Mouse (Mus musculus): Measurements from ENCODE around the gene Usp21.
"Not testable (repeated sequence)": the region's sequence is repeated elsewhere in the genome, so short reads cannot be mapped to it uniquely, and the experiment has no call there.

Usp21 gene

GRCm38 (mm10) chr1:171287136-171288081, at the start of gene Usp21:
TSS of gene Usp21 (minus strand) at chr1:171287991.
- DNase-seq (ENCODE audit: low spot score), result peak; percentile 88

GRCm38 (mm10) chr1:171330216-171330560, 42.4 kb upstream of the Usp21 start:
- no peak for DNase-seq (ENCODE audit: low spot score)

GRCm38 (mm10) chr1:171329433-171330215, 41.8 kb upstream of the Usp21 start:
- DNase-seq (ENCODE audit: low spot score), result no peak

DNA sequence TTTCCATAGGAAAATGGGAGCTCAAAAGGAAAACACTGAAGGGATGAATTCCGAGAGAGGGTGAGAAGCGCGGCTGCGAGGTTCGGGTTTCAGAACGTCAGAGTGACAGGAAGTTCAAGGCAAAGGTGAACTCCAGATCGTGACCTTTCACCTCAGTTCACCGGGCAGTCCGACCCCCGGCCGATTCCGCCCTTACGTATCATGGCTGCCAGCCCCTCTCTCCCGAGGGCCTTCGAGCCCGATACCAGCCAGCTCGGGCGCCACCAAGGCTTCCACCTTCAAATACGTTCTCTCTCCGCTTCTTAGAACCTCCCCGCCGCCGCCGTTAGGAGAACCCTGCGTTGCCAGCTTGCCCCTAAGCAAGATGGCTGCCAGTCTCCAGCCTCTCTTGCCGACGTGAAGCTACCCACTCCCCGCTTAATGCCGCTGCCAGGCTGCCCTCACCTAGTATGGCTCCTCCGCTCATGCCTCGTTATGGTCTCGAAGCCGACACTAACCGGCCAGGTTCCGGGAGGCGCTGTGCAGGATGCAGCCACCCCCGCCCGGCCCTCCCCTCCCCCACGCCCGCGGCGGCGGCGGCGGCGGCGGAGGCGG, 41.1 kb upstream of the Usp21 start, which contains the start of gene Dedd:
TSS of gene Dedd (plus strand) at position 307 of the 594 bp plus-strand sequence.
- DNase-seq (ENCODE audit: low spot score), result peak; percentile 93

- no peak for DNase-seq (ENCODE audit: low spot score)
These were observed 40.5 kb upstream of the Usp21 start for GRCm38 (mm10) chr1:171328244-171328643.

GRCm38 (mm10) chr1:171326588-171326987, 38.8 kb upstream of the Usp21 start:
- not testable (repeated sequence) for DNase-seq (ENCODE audit: low spot score)

GRCm38 (mm10) chr1:171325571-171325970, 37.8 kb upstream of the Usp21 start:
- no peak for DNase-seq (ENCODE audit: low spot score)

DNA sequence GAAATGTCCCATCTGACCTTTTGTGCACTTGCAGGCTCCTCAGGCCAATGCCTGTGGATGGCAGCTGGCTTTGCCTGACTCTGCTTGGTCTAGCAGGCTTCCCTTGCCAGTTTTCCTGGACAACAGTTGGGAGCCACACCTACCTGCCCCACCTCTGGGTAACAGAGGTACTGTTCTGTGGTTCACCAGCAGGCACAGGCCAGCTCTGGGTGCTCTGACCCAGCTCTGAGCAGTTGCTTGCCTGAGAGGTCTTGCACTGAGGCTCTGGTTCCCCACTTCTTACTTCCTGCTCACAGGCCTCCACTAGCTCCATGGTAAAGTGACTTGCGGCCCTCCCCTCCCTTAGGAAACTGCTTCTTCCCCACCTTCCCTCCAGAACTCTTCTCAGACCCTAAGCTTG, 34.2 kb upstream of the Usp21 start:
- DNase-seq (ENCODE audit: low spot score), result no peak

- no peak for DNase-seq (ENCODE audit: low spot score)
These were observed 33.6 kb upstream of the Usp21 start for GRCm38 (mm10) chr1:171321415-171321814.

DNA sequence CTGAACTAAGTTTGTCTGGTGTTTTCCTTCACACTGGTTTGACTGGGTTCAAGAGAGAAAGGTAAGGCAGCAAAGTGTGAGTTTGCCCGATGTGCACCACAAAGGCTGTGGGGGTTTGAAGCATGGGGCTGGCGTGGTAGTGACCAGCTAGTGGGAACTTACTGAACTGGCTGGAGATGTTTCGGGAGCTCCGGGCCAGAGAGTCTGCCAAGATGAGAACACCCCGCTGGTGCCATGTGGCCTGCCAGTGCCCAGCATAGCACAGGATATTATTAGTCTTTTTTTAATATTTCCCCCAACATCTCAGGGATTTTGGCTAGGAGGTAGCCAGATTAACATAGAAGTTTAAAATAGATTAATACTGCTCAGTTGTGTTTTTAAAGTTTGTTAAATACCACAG, 32.4 kb upstream of the Usp21 start:
- no peak for DNase-seq (ENCODE audit: low spot score)

DNA sequence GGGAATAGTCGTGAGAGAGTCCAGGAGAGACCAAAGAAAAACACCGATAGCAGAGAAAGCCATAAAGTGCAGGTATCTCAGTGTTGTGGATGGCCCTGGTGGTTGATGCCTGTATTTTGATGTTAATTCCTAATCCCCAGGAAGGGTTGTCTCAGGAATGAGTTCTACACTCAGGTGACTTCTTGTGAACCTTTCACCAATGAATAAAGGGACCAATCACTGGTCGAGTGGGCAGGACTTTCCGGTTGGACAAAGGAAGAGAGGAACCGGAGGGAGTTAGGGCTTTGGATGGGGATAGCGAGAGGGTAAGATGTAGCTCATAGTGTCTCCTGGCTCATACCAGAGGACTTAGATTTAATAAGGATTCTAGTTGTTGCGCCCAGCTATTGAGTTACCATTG, 32.0 kb upstream of the Usp21 start:
- no peak for DNase-seq (ENCODE audit: low spot score)

- DNase-seq (ENCODE audit: low spot score), result no peak
These were observed 21.5 kb upstream of the Usp21 start for GRCm38 (mm10) chr1:171309321-171309720.

DNA sequence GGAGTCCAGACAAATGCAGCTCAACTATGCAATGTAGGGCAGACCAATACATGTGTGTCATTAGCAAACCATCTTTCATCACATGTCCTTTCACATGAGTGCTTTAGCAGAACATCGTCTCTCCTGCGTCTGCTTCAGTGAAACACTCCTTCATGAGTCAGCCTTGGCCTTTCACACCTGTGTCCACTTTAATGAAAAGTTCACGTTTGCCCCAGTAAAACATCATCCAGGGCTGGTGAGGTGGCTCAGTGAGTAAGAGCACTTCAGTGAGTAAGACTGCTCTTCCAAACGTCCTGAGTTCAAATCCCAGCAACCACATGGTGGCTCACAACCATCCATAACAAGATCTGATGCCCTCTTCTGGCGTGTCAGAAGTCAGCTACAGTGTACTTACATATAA, 18.4 kb upstream of the Usp21 start:
- DNase-seq (ENCODE audit: low spot score), result not testable (repeated sequence)

GRCm38 (mm10) chr1:171298226-171298625, 10.4 kb upstream of the Usp21 start:
- no peak for DNase-seq (ENCODE audit: low spot score)

GRCm38 (mm10) chr1:171295063-171295402, 7.2 kb upstream of the Usp21 start:
- DNase-seq (ENCODE audit: low spot score), result no peak

- DNase-seq (ENCODE audit: low spot score), result peak; percentile 83
These were observed 6.7 kb upstream of the Usp21 start, which contains the start of gene Ufc1 for GRCm38 (mm10) chr1:171294298-171295062. TSS of gene Ufc1 (minus strand) at chr1:171295024.

- DNase-seq (ENCODE audit: low spot score), result no peak
These were observed 6.1 kb upstream of the Usp21 start for GRCm38 (mm10) chr1:171293906-171294297.

DNA sequence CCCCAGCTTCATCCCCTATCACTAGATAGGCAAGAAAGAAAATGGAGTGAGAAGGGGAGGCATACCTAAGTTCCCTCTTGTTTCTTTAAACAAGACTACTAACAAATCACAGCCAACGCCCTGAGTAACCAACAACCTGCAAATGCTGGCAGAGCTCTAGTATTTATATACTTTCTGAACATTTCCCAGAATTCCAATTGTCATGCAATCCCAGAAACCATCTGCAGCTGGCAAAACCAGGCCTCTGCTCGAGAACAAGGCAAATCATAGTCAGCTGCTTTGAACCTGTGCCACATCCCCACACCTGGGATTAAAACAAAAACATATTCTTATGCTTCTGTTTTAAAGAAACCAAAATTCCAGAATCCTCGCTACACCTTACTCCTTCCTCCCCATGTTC, 5.6 kb upstream of the Usp21 start:
- no peak for DNase-seq (ENCODE audit: low spot score)

DNA sequence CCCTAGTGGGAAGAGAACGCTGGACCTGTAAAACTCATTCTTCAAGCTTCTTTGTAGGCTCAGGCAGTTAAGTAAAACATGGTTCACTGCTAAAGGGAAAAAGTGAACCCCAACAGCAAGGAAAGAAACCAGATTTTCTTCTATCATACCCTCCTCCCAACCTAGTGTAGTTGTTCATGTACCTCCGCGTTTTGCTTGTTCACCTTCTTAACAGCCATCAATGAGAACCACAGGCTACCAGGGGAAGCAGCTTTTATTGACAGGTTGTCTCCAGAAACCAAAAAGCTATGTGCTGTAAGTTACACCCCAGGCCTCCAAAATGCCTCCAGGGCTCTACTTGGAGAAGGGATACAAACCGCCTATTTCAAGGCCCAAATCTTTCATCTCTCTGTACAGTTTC, 537 bp upstream of the Usp21 start:
- DNase-seq (ENCODE audit: low spot score), result no peak

- no peak for DNase-seq (ENCODE audit: low spot score)
These were observed 1.3 kb downstream of the Usp21 start for GRCm38 (mm10) chr1:171286517-171286916.

DNA sequence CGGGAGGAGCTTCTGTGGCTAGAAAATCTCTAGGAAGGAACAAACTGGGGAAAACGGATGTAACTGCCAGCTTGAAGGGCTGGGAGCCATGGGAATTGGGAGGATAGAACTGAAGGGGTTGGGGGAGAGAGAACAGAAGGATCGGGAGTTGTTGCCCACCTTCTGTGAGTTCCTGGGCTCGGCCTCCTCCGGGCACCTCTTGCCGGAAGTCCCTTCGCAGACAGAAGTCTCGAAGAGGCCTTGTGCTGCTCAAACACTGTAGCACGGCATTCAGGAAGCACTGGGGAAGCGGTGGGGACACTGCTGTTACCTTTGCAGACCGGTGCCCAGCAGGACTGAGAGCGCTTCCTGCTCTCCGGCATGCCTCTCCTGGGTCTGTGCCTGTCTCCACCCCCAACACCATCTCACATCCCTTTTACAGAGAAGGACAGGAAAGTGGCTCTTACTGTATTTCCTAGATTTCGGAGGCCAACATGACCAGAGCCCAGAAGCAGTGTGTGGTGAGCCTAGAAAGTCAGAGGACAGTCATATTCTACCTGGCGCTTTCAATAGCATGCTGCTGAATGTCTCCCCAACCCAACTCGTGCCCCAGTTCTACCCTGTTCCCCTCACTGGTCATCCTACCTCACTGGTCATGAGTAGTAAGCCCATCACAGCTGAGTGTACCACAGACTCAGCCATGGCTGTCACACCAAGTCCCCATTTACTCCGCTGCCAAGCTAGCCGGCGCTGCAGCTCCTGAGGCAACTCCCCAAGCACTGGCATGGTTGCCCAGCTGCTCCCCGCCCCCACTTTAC, 2.5 kb downstream of the Usp21 start:
- DNase-seq (ENCODE audit: low spot score), result no peak
